Mouse (Mus musculus) G1E (cell line): ENCODE data around the gene Larp4. TPM values are rescaled to one million over a fixed set of nuclear protein-coding genes. Genes with fewer than 3 reads are reported as not detected.

Experiments
- ATAC-seq: 2 replicates; pipeline ENCODE4 v1.8.0; 2016; ENCODE audit warnings: mild to moderate bottlenecking; ENCODE audit not compliant: insufficient number of reproducible peaks, poor library complexity, low FRiP score, severe bottlenecking; ENCODE audit errors: extremely low read depth
- DNase-seq: peaks from one replicate; pipeline ENCODE4 v3.0.0; 2012; ENCODE audit warnings: low spot score
- H3K27me3 ChIP-seq: 2 replicates; pipeline ENCODE4 v1.6.1; 2012; ENCODE audit warnings: mild to moderate bottlenecking, low read length, inconsistent platforms; ENCODE audit not compliant: insufficient read depth
- H3K36me3 ChIP-seq: replicated peaks from 2 replicates; pipeline ENCODE3; 2012; ENCODE audit warnings: mild to moderate bottlenecking, inconsistent platforms
- H3K4me1 ChIP-seq: 2 replicates; pipeline ENCODE4 v1.6.1; 2012; ENCODE audit warnings: low read depth, low read length, inconsistent platforms, mixed read lengths; ENCODE audit not compliant: insufficient read depth
- H3K4me3 ChIP-seq: 2 replicates; pipeline ENCODE4 v1.5.1; 2012; ENCODE audit warnings: low read depth, mild to moderate bottlenecking, inconsistent platforms, low read length, moderate library complexity, mixed read lengths
- H3K9me3 ChIP-seq: replicated peaks from 2 replicates; pipeline ENCODE4 v1.6.1; 2012; ENCODE audit warnings: inconsistent platforms
- CTCF ChIP-seq: IDR thresholded peaks from 2 replicates; pipeline ENCODE4 v1.5.1; 2012; ENCODE audit warnings: low read depth, low read length, inconsistent platforms, mixed read lengths
- GATA1 ChIP-seq: IDR thresholded peaks from 2 replicates; pipeline ENCODE4 v1.6.1; 2012; ENCODE audit warnings: borderline replicate concordance, low read length, inconsistent platforms, mixed read lengths
- GATA2 ChIP-seq: IDR thresholded peaks from 2 replicates; pipeline ENCODE4 v1.6.1; 2012; ENCODE audit warnings: low read depth, low read length, inconsistent platforms, borderline replicate concordance
- POLR2AphosphoS5 ChIP-seq: IDR thresholded peaks from 2 replicates; pipeline ENCODE4 v1.6.1; 2012; ENCODE audit warnings: low read depth, low read length, inconsistent platforms; ENCODE audit not compliant: insufficient replicate concordance
- TAL1 ChIP-seq: conservative IDR thresholded peaks from 2 replicates; pipeline ENCODE4 v1.6.1; 2012; ENCODE audit warnings: low read depth, low read length, inconsistent platforms, mixed read lengths
- polyA plus RNA-seq: library from polyadenylated mRNA; stranded (reverse); fragments of >175 nt; gene quantifications from 2 replicates; pipeline ENCODE4 v1.2.3, GENCODE M21; 2012
- total RNA-seq, 2 experiments: library from RNA; stranded (forward) in 1 of 2; stranded (reverse) in 1 of 2; fragments of 200-1000 nt in 1 of 2; fragments of >200 nt in 1 of 2; fragmentation: Nextera tagmentation in 1 of 2; gene quantifications; 2 replicates each; pipeline ENCODE4 v1.2.3; 2014 to 2017

Gene Larp4
- total and polyA plus RNA-seq, 3 experiments: 13.4 to 207 (median 85.3) TPM

- Histone ChIP-seq H3K9me3 (no peaks in the 10 kb centered on the region), H3K4me3 (no peak overlapping the region), H3K27me3 (no peaks in the 10 kb centered on the region), H3K4me1 (0 out of 2 replicates have a peak, but pooled peaks cover 2% of the 10 kb centered on the region), H3K36me3 (peaks cover 80% of the 10 kb centered on the region)
- no peak for DNase-seq
- no peak for TF ChIP-seq TAL1
- no peak for TF ChIP-seq GATA1
- TF ChIP-seq GATA2: no peak
- no peak for TF ChIP-seq CTCF
- no peak for TF ChIP-seq POLR2AphosphoS5
- no peak for ATAC-seq
Observed at GRCm38 (mm10) chr15:99997114-99997804, 27.4 kb downstream of the Larp4 start.

GRCm38 (mm10) chr15:99999390-99999789 is 29.5 kb downstream of the Larp4 start:
- no peak overlapping the region for H3K4me3 ChIP-seq
- H3K9me3 ChIP-seq: no peaks in the 10 kb centered on the region
- 0 out of 2 replicates have a peak, but pooled peaks cover 2% of the 10 kb centered on the region for H3K4me1 ChIP-seq
- ATAC-seq (no peak), DNase-seq (no peak)
- peaks cover 83% of the 10 kb centered on the region for H3K36me3 ChIP-seq
- no peaks in the 10 kb centered on the region for H3K27me3 ChIP-seq
- TF ChIP-seq GATA1 (no peak), GATA2 (no peak), TAL1 (no peak), POLR2AphosphoS5 (no peak), CTCF (no peak)

GRCm38 (mm10) chr15:100004677-100005273 is 34.9 kb downstream of the Larp4 start:
- TF ChIP-seq GATA2 (no peak), POLR2AphosphoS5 (no peak)
- Histone ChIP-seq H3K4me3 (no peak overlapping the region), H3K4me1 (peaks cover 6% of the 10 kb centered on the region; the same call in 1 of the 2 replicates), H3K36me3 (peaks cover 93% of the 10 kb centered on the region), H3K9me3 (no peaks in the 10 kb centered on the region), H3K27me3 (no peaks in the 10 kb centered on the region)
- DNase-seq (no peak), ATAC-seq (no peak)

GRCm38 (mm10) chr15:100006180-100006579 is 36.3 kb downstream of the Larp4 start:
- Histone ChIP-seq H3K4me1 (peaks cover 6% of the 10 kb centered on the region; the same call in 1 of the 2 replicates), H3K4me3 (no peak overlapping the region), H3K9me3 (no peaks in the 10 kb centered on the region), H3K27me3 (no peaks in the 10 kb centered on the region), H3K36me3 (peaks cover 94% of the 10 kb centered on the region)
- DNase-seq: no peak
- ATAC-seq: no peak
- no peak for TF ChIP-seq POLR2AphosphoS5
- TF ChIP-seq TAL1: no peak

- peaks cover 46% of the 10 kb centered on the region for H3K36me3 ChIP-seq
- ATAC-seq (no peak), DNase-seq (no peak)
- no peak overlapping the region for H3K4me3 ChIP-seq
- H3K9me3 ChIP-seq: no peaks in the 10 kb centered on the region
- H3K27me3 ChIP-seq: no peaks in the 10 kb centered on the region
- no peak for TF ChIP-seq CTCF
- no peak for TF ChIP-seq GATA1
- TF ChIP-seq POLR2AphosphoS5: no peak
- no peak for TF ChIP-seq TAL1
- no peak for TF ChIP-seq GATA2
- no peaks in the 10 kb centered on the region for H3K4me1 ChIP-seq
Observed at GRCm38 (mm10) chr15:100018280-100018899, 48.5 kb downstream of the Larp4 start.

- Histone ChIP-seq H3K27me3 (peaks cover 5% of the 10 kb centered on the region), H3K36me3 (peaks cover 39% of the 10 kb centered on the region), H3K4me1 (no peaks in the 10 kb centered on the region), H3K9me3 (no peaks in the 10 kb centered on the region), H3K4me3 (no peak overlapping the region)
- ATAC-seq (no peak), DNase-seq (no peak)
- TF ChIP-seq POLR2AphosphoS5: no peak
- TF ChIP-seq CTCF: no peak
- no peak for TF ChIP-seq GATA2
- TF ChIP-seq TAL1: no peak
- TF ChIP-seq GATA1: no peak
Observed at GRCm38 (mm10) chr15:100021175-100021574, 51.3 kb downstream of the Larp4 start.
